Mouse (Mus musculus) forebrain, embryonic 10.5 days (tissue): Measurements from ENCODE around the gene Dnttip1. TPM values are rescaled to one million over a fixed set of nuclear protein-coding genes. Genes with fewer than 3 reads are reported as not detected.

ENCODE experiments used
- DNase-seq: peaks from one replicate; pipeline ENCODE4 v3.0.0-alpha.2; 2017; ENCODE audit warnings: low spot score; ENCODE audit errors: extremely low spot score
- H3K27ac ChIP-seq: fragments of 300-500 bp; sonication (generic); 2 replicates; pipeline ENCODE4 v1.5.1; 2016; ENCODE audit warnings: mild to moderate bottlenecking
- H3K27me3 ChIP-seq: fragments of 300-500 bp; sonication (generic); 2 replicates; pipeline ENCODE4 v1.6.1; 2016; ENCODE audit warnings: mild to moderate bottlenecking; ENCODE audit not compliant: poor library complexity, severe bottlenecking
- H3K36me3 ChIP-seq: fragments of 300-500 bp; sonication (generic); replicated peaks from 2 replicates; pipeline ENCODE4 v1.6.1; 2016; ENCODE audit warnings: mild to moderate bottlenecking, moderate library complexity
- H3K4me1 ChIP-seq: fragments of 300-500 bp; sonication (generic); 2 replicates; pipeline ENCODE4 v1.6.1; 2016
- H3K4me3 ChIP-seq: fragments of 300-500 bp; sonication (generic); 2 replicates; pipeline ENCODE4 v1.5.1; 2016; ENCODE audit warnings: mild to moderate bottlenecking, moderate library complexity
- H3K9me3 ChIP-seq: fragments of 300-500 bp; sonication (generic); 2 replicates; pipeline ENCODE4 v1.6.1; 2016; ENCODE audit warnings: mild to moderate bottlenecking, moderate library complexity
- WGBS: fragments of 180-500 bp; shearing (Covaris S2); methylation state at CpG from one replicate; pipeline ENCODE4 v1.1.7; 2016; 5-methylcytosine and 5-hydroxymethylcytosine counted together
- polyA plus RNA-seq: library from polyadenylated mRNA; unstranded; fragments of >200 nt; fragmentation: Nextera tagmentation; extraction: Ambion mirVana; gene quantifications from 2 replicates; pipeline ENCODE4 v1.2.1, GENCODE M21; 2016

Dnttip1 gene
- polyA plus RNA-seq, 1 experiment from 2014 or later = 80.6 TPM

DNA sequence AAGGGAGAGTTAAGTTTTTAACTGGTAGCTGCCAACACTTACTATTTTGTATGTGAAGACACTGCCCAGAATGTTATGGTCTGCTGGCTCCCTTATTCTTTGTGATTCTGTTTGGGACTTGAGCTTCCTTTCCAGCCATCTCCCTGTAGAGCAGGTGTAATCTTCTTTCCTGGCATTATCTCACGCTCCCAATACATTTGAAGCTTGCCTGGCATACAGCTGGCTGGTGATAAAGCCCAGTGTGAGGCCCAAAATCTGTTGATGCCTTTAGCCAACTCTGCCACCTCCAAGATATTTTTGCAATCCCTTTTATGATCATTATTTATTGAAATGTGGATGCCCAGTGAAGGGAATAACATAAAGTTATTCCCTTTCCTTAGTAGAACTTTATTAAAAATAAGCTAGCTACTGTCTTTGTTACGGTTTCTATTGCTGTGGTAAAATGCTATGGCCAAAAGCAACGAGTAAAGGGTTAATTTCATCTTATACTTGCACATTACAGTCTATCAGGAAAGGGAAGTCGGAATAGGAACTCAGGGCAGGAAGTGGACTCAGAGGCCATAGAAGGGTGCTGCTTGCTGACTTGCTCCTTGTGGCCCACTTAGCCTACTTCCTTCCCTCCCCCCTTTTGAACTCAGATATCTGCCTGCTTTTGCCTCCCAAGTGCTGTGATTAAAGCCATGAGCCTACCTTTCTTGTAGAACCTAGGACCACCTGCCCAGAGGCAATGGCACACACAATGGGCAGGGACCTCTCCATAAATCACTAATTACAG lies 14.5 kb downstream of the Dnttip1 start:
- no peaks in the 10 kb centered on the region for H3K27me3 ChIP-seq
- no peaks in the 10 kb centered on the region for H3K4me1 ChIP-seq
- no peak for DNase-seq
- H3K4me3 ChIP-seq = no peak overlapping the region
- peaks cover 94% of the 10 kb centered on the region for H3K36me3 ChIP-seq
- no peak overlapping the region for H3K27ac ChIP-seq
- no peaks in the 10 kb centered on the region for H3K9me3 ChIP-seq
- 88% methylated on average over 4 of the region's 4 CpGs for WGBS

DNA sequence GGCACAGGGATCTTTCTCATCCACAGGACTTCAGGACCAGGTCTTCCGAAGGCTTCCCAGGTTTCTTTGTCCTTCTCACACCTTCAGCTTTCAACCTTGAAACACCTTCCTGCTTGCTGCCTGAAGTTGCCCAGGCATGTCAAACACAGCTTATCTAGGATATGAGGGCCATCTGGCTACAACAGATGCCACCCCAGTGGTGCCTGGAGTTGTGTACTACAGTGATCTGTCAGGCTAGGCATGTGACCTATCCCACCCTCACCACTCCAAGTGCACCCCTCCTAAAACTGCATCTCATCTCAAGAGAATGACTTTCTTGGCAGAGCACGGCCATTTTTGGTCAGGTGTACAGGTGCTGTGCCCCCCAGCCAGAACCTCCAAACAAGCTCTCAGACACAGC lies 15.7 kb downstream of the Dnttip1 start:
- peaks cover 94% of the 10 kb centered on the region for H3K36me3 ChIP-seq

DNA sequence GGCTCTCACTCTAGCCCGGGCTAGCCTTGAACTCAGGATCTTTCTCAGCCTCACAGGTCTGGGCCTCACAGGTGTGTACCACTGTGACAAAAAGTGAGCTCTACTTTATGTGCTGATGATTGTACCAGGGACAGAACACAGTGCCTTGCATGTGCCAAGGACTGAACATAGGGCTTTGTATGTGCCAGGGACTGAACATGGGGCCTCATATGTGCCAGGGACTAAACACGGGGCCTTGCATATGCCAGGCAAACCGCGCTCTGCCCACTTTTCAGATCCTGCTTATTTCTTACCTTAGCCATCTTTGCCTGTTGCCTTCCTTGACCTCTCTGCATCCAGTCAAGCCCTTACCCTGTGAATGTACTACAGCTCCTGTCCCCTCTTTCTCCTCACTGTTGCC lies 16.2 kb downstream of the Dnttip1 start:
- H3K27me3 ChIP-seq = no peaks in the 10 kb centered on the region
- H3K4me1 ChIP-seq = no peaks in the 10 kb centered on the region
- 96% methylated on average over 4 of the region's 4 CpGs for WGBS
- no peak overlapping the region for H3K27ac ChIP-seq
- H3K4me3 ChIP-seq = no peak overlapping the region
- H3K9me3 ChIP-seq = no peaks in the 10 kb centered on the region
- peaks cover 94% of the 10 kb centered on the region for H3K36me3 ChIP-seq
- no peak for DNase-seq

More for the DNA sequence above, 15.7 kb downstream of the Dnttip1 start:
- no peaks in the 10 kb centered on the region for H3K27me3 ChIP-seq
- 93% methylated on average over 2 of the region's 2 CpGs for WGBS
- no peak overlapping the region for H3K27ac ChIP-seq
- H3K4me3 ChIP-seq = no peak overlapping the region
- no peaks in the 10 kb centered on the region for H3K4me1 ChIP-seq
- H3K9me3 ChIP-seq = no peaks in the 10 kb centered on the region
- DNase-seq = no peak

DNA sequence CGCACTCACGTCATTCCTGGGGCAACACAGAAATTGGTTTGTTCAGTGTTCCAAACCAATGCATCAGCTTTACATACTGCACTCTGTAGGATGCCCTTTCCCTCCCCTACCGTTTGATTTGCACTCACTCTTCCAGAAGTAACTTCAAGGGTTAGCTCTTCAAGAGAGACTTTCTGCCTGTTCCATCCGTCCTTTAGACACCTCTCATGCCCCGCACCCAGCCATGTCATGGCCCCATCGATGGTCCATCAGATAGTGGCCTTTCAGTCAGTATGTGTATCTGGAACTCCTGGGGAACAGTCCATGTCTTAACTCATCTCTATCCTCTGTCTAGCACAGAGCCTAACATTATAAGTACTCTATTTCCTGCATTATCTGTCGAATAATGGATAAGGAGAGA lies 16.8 kb downstream of the Dnttip1 start:
- WGBS = 91% methylated on average over 7 of the region's 7 CpGs
- peaks cover 94% of the 10 kb centered on the region for H3K36me3 ChIP-seq
- no peaks in the 10 kb centered on the region for H3K4me1 ChIP-seq
- H3K27me3 ChIP-seq = no peaks in the 10 kb centered on the region
- H3K9me3 ChIP-seq = no peaks in the 10 kb centered on the region
- DNase-seq = no peak
- no peak overlapping the region for H3K27ac ChIP-seq
- no peak overlapping the region for H3K4me3 ChIP-seq

DNA sequence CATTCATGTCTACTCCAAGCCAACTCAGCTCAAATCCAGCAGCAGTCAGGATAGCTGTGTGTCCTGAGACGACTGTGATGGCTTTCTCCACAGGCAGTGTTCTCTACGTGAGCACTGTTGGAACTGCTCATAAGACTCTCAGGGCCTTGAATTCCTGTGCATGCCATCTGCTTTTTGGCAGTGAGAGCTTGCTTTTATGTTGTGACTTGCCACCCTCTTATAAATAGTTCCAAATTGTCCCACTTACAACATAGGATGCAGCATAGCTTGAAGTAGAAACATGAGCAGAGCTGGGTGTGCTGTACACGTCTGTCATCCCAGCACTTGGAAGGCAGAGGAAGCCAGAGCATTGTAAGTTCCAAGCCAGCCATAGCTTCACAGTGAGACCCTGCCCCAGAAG lies 20.1 kb downstream of the Dnttip1 start:
- Histone ChIP-seq H3K27ac (no peak overlapping the region), H3K36me3 (peaks cover 77% of the 10 kb centered on the region), H3K27me3 (no peaks in the 10 kb centered on the region), H3K4me1 (peaks cover 8% of the 10 kb centered on the region), H3K9me3 (no peaks in the 10 kb centered on the region), H3K4me3 (no peak overlapping the region)
- DNase-seq = no peak
- 86% methylated on average over 3 of the region's 3 CpGs for WGBS

DNA sequence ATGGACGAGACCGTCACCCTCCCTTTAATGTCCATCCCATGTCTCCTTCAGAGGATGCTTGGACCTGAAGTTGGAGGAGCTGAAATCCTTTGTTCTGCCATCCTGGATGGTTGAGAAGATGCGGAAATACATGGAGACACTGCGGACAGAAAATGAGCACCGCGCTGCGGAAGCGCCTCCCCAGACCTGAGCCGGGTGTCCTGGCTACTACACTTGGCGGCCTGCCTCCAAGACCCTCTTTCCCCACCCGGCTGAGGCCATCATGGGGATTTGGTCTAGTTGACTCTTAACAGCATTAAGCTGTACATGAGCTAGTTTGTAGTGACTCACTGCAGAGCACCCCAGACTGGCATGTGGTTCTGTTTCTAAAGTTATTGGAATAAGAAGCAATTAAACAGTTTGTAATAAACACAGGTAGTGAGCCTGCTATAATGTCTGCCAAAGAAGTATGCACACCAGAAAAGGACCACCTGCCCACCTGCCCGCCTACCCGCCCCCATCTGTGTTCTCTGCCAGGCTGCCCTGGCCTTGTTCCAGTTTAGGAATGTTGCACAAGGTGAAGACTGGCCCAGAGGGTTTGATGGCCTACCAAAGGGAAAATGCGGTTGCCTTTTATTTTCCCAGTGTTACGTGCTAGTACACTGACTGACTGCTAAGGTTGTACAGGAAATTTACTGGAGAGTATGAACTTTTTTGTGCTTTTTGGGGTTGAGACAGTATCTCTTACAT lies 22.2 kb downstream of the Dnttip1 start:
- DNase-seq = no peak
- 94% methylated on average over 15 of the region's 15 CpGs for WGBS
- Histone ChIP-seq H3K4me1 (peaks cover 24% of the 10 kb centered on the region), H3K36me3 (peaks cover 77% of the 10 kb centered on the region), H3K27ac (no peak overlapping the region), H3K4me3 (no peak overlapping the region), H3K27me3 (no peaks in the 10 kb centered on the region), H3K9me3 (no peaks in the 10 kb centered on the region)

DNA sequence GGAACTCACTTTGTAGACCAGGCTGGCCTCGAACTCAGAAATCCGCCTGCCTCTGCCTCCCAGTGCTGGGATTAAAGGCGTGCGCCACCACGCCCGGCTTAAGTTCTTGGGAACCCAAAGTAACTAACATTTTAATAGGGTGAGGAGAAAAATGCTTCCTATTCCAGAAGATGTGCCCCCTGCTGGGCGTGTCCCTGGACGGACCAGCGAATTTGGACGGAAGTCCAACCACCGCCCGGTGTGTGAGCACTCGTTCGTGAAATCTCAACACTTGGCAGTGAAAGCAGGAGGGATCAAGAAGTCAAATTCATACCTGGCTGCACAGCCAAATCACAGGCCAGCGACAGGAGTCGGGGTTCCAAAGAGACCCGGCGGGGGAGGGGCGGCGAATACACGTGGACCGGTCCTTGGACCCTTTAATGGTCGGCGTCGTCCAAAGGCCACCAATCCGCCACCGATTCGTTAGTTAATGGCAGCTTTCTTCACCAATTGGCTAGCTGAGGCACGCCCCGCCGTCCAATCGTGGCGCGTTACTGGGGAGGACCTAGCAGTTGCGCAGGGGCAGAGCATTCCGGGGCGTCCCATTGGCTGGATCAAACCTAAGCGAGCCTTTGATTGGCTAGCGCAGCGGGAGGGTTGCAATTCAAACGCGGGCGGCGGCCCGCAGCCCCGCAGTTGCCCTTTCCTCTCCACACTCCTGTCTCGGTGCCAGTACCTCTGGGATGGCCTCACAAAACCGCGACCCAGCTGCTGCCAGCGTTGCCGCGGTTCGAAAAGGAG lies 23.7 kb downstream of the Dnttip1 start, which contains the start of gene Ube2c:
Ube2c (plus strand) TSS at position 641 of the 780 bp plus-strand sequence.
- DNase-seq = peak; percentile 99
- WGBS = 2% methylated on average over 53 of the region's 53 CpGs
- Histone ChIP-seq H3K27me3 (no peaks in the 10 kb centered on the region), H3K9me3 (no peaks in the 10 kb centered on the region), H3K4me3 (peak within 1 kb of the TSS; percentile 99), H3K4me1 (peaks cover 28% of the 10 kb centered on the region), H3K36me3 (peaks cover 76% of the 10 kb centered on the region), H3K27ac (peak within 1 kb of the TSS; percentile 98)

DNA sequence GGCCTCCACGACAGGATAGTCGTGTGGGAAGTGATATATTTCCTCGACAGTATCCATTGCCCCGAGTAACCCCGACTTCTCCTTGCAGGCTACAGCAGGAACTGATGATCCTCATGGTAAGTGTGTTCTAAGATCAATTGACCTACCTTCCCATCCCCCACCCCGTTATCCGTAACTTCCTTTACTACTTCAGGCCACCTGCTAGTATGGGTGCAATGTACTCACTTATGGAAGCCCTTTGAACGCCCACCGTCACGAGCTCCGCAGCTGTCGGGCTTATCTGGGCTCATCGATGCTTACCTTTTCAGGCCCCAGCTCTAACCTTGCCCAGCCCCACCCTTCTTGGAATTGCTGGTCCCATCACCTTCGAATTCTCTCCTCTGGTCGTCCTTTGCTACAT lies 24.5 kb downstream of the Dnttip1 start:
- no peak for DNase-seq
- peaks cover 68% of the 10 kb centered on the region for H3K36me3 ChIP-seq
- H3K4me3 ChIP-seq = peak overlapping the region; percentile 99
- peaks cover 28% of the 10 kb centered on the region for H3K4me1 ChIP-seq
- H3K27ac ChIP-seq = peak overlapping the region; percentile 98
- 7% methylated on average over 15 of the region's 15 CpGs for WGBS
- H3K27me3 ChIP-seq = no peaks in the 10 kb centered on the region
- H3K9me3 ChIP-seq = no peaks in the 10 kb centered on the region

DNA sequence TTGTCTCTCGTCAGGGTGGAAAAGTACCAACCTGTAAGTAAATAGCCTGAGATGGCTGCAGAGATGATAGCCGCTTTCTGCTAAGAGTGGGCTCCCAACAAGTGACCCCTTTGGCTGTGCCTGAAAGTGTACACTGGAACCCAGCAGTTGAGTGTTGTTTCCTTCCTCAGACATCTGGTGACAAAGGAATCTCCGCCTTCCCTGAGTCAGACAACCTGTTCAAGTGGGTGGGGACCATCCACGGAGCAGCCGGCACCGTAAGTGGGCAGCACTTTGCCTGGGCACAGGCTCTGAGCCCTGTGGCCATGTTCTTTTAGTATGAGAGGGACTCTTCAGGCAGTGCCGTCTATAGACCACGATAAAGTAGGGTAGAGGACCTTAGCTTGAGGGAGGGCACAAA lies 25.3 kb downstream of the Dnttip1 start:
- 90% methylated on average over 8 of the region's 8 CpGs for WGBS
- Histone ChIP-seq H3K27ac (peak overlapping the region; percentile 98), H3K36me3 (peaks cover 60% of the 10 kb centered on the region), H3K4me1 (peaks cover 28% of the 10 kb centered on the region), H3K9me3 (no peaks in the 10 kb centered on the region), H3K27me3 (no peaks in the 10 kb centered on the region), H3K4me3 (peak overlapping the region; percentile 99)
- DNase-seq = no peak

DNA sequence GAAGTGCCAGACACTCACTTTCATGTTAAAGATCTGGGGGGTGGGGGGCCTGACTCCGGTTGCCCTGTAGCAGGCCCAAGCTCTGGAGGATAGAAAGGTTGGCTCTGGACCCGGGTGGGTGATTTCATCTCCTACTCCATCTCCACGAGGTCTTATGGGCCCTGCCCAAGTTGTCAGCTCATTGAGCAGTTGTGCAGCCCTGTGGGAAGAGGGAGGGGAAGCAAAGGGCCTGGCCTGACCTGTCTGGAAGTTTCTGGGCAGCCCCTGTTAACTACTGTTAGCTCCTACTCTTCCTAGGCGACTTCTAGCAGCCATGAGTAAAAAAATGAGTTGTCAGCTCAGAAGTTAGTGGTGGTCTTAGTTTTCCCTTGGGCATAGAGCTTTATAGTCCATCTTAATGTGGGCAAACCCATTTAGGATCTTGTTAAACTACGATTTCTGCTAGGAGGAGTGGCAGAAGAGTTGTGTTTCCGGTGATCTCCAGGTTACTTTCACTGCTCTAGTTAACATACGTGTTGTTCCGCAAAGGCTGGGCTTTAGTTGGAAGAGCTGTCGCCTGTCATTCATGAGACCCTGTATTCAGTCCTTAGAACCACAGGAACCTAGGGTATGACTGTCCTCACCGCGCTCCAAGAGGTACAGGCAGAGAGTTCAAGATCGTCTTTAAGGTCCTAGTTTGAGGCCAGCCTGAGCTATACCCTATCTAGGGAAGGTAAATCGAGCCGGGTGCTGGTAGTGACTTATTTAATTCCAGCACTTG lies 27.6 kb downstream of the Dnttip1 start:
- Histone ChIP-seq H3K36me3 (peaks cover 37% of the 10 kb centered on the region), H3K27me3 (no peaks in the 10 kb centered on the region), H3K4me1 (peaks cover 33% of the 10 kb centered on the region), H3K9me3 (no peaks in the 10 kb centered on the region), H3K4me3 (no peak overlapping the region), H3K27ac (no peak overlapping the region)
- 82% methylated on average over 14 of the region's 14 CpGs for WGBS
- no peak for DNase-seq

DNA sequence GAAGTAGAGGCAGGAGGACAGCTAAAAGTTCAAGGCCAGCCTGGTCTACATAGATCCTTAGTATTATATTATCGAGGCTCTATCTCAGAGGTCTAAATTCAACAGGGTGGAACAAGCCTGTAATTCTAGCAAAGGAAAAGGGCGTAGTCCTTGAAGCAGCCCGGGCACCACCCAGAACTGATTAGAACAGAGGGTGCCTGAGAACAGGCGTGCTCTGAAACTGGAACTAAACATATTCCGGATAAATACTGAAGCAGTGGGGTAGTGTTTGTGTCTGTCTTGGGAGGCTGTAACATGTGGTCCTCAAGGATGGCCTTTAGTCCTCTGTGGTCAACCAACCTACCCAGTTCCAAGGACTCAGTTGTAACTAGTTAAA lies 28.2 kb downstream of the Dnttip1 start:
- Histone ChIP-seq H3K9me3 (no peaks in the 10 kb centered on the region), H3K27ac (no peak overlapping the region), H3K4me1 (peaks cover 33% of the 10 kb centered on the region), H3K36me3 (peaks cover 36% of the 10 kb centered on the region), H3K27me3 (no peaks in the 10 kb centered on the region), H3K4me3 (no peak overlapping the region)
- DNase-seq = no peak
- 87% methylated on average over 5 of the region's 5 CpGs for WGBS

DNA sequence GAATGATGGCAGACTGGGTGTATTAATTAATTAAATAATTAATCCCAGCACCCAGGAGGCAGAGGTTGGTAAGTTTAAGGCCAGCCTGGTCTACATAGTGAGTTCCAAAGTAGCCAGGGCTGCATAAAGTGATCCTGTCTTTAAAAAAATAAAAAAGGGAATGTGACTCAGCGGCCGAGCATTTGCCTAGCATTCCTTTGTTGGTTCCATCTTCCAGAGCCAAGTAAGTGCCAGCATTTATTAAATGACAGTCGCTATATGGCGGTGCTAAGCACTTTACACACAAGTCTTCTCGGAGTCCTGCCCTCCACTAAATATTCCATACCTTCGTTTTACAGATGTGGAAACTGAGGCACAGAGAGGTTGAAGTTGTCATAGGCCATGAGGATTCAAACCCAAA lies 30.3 kb downstream of the Dnttip1 start:
- Histone ChIP-seq H3K4me1 (peaks cover 22% of the 10 kb centered on the region), H3K27me3 (no peaks in the 10 kb centered on the region), H3K27ac (no peak overlapping the region), H3K36me3 (peaks cover 27% of the 10 kb centered on the region), H3K4me3 (no peak overlapping the region), H3K9me3 (no peaks in the 10 kb centered on the region)
- no peak for DNase-seq
- 92% methylated on average over 6 of the region's 6 CpGs for WGBS
